In genomic region chr15:101567780-101568179, GRCm38 (mm10) we compare ENCODE assay signal across 14 mouse cellular contexts. TPM values are rescaled to one million over a fixed set of nuclear protein-coding genes. Genes with fewer than 3 reads are reported as not detected.
DNase-seq lines count a peak whose midpoint lies in the region; ATAC-seq and TF ChIP-seq lines count a peak whose summit lies in the region.
"Had no signal": no experiment of that assay in that cellular context is flagged by ENCODE, and none has a peak within 500 bp of the region (broad histone marks: within the 10 kb centered on the region; RNA-seq: fewer than 3 reads in every experiment).

No protein-coding gene starts in this region.

- no peak overlapping the region for H3K27ac ChIP-seq in left cerebral cortex, adult 2 months
- H3K27ac ChIP-seq in CH12.LX (ENCODE audit: insufficient read depth, low read depth), result no peak overlapping the region
- H3K27ac ChIP-seq: heart, embryonic 15.5 days had no signal

- H3K9me3 ChIP-seq in CH12.LX (replicated peaks; ENCODE audit: low read length), result no peaks in the 10 kb centered on the region
- H3K9me3 ChIP-seq: heart, embryonic 15.5 days had no signal

- TF ChIP-seq RAD21 in CH12.LX (IDR thresholded peaks at IDR 0.05; ENCODE audit: low read depth, low read length), result peak; percentile 57

- no peak for TF ChIP-seq POLR2A in CH12.LX (IDR thresholded peaks at IDR 0.05; ENCODE audit: low read depth, low read length)
- TF ChIP-seq POLR2A in lung, adult 2 months (IDR thresholded peaks at IDR 0.05; ENCODE audit: borderline replicate concordance, extremely low read depth, low read depth, low read length), result no peak

- in situ Hi-C loops in CH12.LX (cut with MboI; ENCODE audit: low pct_ligation_motif_present, low pct_unique_long_range_greater_than_20kb, low sequenced_read_pairs), result no loop called here

- no peak for ATAC-seq in erythroblast, adult 5-6 weeks (replicated peaks; ENCODE audit: low FRiP score, poor library complexity, severe bottlenecking)
- ATAC-seq: forebrain, embryonic 14.5 days had no signal

- TF ChIP-seq CTCF in left cerebral cortex, adult 2 months (IDR thresholded peaks at IDR 0.05), result peak; percentile 26; the same call in 1 of the 2 replicates
- peak; percentile 73 to 82 for TF ChIP-seq CTCF in CH12.LX (conservative IDR thresholded peaks at IDR 0.05 in 1 of 2, IDR thresholded peaks at IDR 0.05 in 1 of 2; ENCODE audit: low read depth in 2 of 2, low read length in 2 of 2)
- TF ChIP-seq CTCF in lung, adult 2 months (IDR thresholded peaks at IDR 0.05; ENCODE audit: insufficient read depth, low read length), result peak; percentile 53

- no peaks in the 10 kb centered on the region for H3K36me3 ChIP-seq in CH12.LX (replicated peaks in 1 of 2; ENCODE audit: control insufficient read depth in 1 of 2, insufficient read depth in 1 of 2, low read length in 1 of 2)
- H3K36me3 ChIP-seq: heart, embryonic 15.5 days had no signal

- no peak for TF ChIP-seq EP300 in CH12.LX (IDR thresholded peaks at IDR 0.05; ENCODE audit: low read length)

- DNase-seq in adrenal gland, postnatal 10 days, result peak; percentile 6
- no peak for DNase-seq in adrenal gland, postnatal 36 days
- DNase-seq in left cerebral cortex, adult 2 months (ENCODE audit: extremely low spot score in 1 of 2, low spot score in 2 of 2), result no peak
- no peak for DNase-seq in left cerebral cortex, adult 11 months (ENCODE audit: low spot score)
- peak; percentile 53 for DNase-seq in CH12.LX (ENCODE audit: extremely low read depth)
- DNase-seq in lung, adult 2 months, result peak; percentile 22
- no peak for DNase-seq in embryo, embryonic 10.5 days (ENCODE audit: low spot score)
- DNase-seq: cerebellum, adult 11-12 months; right cerebral cortex, postnatal 4 days had no signal

- H3K4me3 ChIP-seq in left cerebral cortex, adult 2 months, result no peak overlapping the region
- H3K4me3 ChIP-seq in CH12.LX (replicated peaks in 1 of 3; ENCODE audit: low read depth in 2 of 3, low read length in 2 of 3, poor library complexity in 1 of 3), result no peak overlapping the region
- no peak overlapping the region for H3K4me3 ChIP-seq in lung, adult 2 months (replicated peaks; ENCODE audit: extremely low read depth, low read depth, low read length)
- H3K4me3 ChIP-seq: heart, embryonic 15.5 days had no signal

- no peaks in the 10 kb centered on the region for H3K79me2 ChIP-seq in CH12.LX (replicated peaks; ENCODE audit: control insufficient read depth, extremely low read depth, insufficient read depth, poor library complexity, severe bottlenecking)

- H3K4me1 ChIP-seq in CH12.LX (ENCODE audit: control insufficient read depth in 1 of 2, insufficient read depth in 2 of 2), result no peaks in the 10 kb centered on the region
- no peaks in the 10 kb centered on the region for H3K4me1 ChIP-seq in lung, adult 2 months (ENCODE audit: control insufficient read depth, insufficient read depth, low read length)
- H3K4me1 ChIP-seq: heart, embryonic 15.5 days had no signal

- no peak overlapping the region for H3K9ac ChIP-seq in CH12.LX (ENCODE audit: insufficient read depth, low read depth)
- H3K9ac ChIP-seq: heart, embryonic 15.5 days had no signal

- H3K4me2 ChIP-seq in CH12.LX (ENCODE audit: insufficient read depth, low read depth, poor library complexity, severe bottlenecking), result no peak overlapping the region
- H3K4me2 ChIP-seq: heart, embryonic 15.5 days had no signal

- dilution Hi-C loops in CH12.LX (cut with MboI; ENCODE audit: extremely low pct_ligation_motif_present, extremely low pct_unique_long_range_greater_than_20kb, low sequenced_read_pairs), result no loop called here

- intact Hi-C loops in left cerebral cortex, adult 2 months (cut with DNase I), result no loop called here

- H3K27me3 ChIP-seq in CH12.LX (replicated peaks), result peaks cover 99% of the 10 kb centered on the region

- WGBS in lung, adult 2 months, result 45% methylated on average over 7 of the region's 7 CpGs

TF ChIP-seq in CH12.LX, 34 proteins besides CTCF, POLR2A, EP300 and RAD21:
- TF ChIP-seq MEF2A (IDR thresholded peaks at IDR 0.05; ENCODE audit: borderline replicate concordance, low read depth, low read length), result no peak
- TF ChIP-seq ZKSCAN1 (IDR thresholded peaks at IDR 0.05; ENCODE audit: borderline replicate concordance, low read depth, low read length), result no peak
- peak; percentile 59 for TF ChIP-seq SMC3 (IDR thresholded peaks at IDR 0.05; ENCODE audit: low read depth, low read length)
- no peak for TF ChIP-seq NRF1 (IDR thresholded peaks at IDR 0.05; ENCODE audit: low read depth, low read length)
- no peak for TF ChIP-seq BHLHE40 (IDR thresholded peaks at IDR 0.05; ENCODE audit: low read depth, low read length)

RNA-seq across cellular contexts. Expression of gene Krt90, which starts 5.0 kb away (rescaled TPM):
- total RNA-seq in adrenal gland, postnatal 10 days (2021), result under 1 TPM in 1 of 2 experiments, not detected in 1; 0.18 TPM
- total RNA-seq in adrenal gland, postnatal 36 days (2021), result not detected
- total RNA-seq in left cerebral cortex, adult 2 months (2021), result not detected
- total RNA-seq in CH12.LX (2012; rRNA removed), result not detected in 2 replicates
- not detected in 2 replicates for total RNA-seq in CH12.LX (2014; rRNA removed)
- not detected in 2 replicates for polyA plus RNA-seq in CH12.LX (2012; ENCODE audit: insufficient read length, low read depth)
- polyA plus RNA-seq in lung, adult 2 months (2012; rRNA removed), result 0.22 TPM in 1 of 2 replicates, not detected in the other
- not detected in 2 replicates for total RNA-seq in erythroblast, adult 5-6 weeks (2015; ENCODE audit: low replicate concordance)
- not detected in 2 replicates for total RNA-seq in erythroblast, adult 5-6 weeks (2017; ENCODE audit: low replicate concordance)
- polyA plus RNA-seq: heart, embryonic 15.5 days; liver, embryonic 16.5 days had no signal

RNA-seq across cellular contexts. Expression of gene Krt75, which starts 5.9 kb away (rescaled TPM):
- not detected for total RNA-seq in adrenal gland, postnatal 10 days (2021)
- total RNA-seq in adrenal gland, postnatal 36 days (2021), result not detected
- total RNA-seq in left cerebral cortex, adult 2 months (2021), result not detected
- not detected in 2 replicates for total RNA-seq in CH12.LX (2012; rRNA removed)
- not detected in 2 replicates for total RNA-seq in CH12.LX (2014; rRNA removed)
- polyA plus RNA-seq in CH12.LX (2012; ENCODE audit: insufficient read length, low read depth), result not detected in 2 replicates
- 0.14 TPM in 1 of 2 replicates, not detected in the other for polyA plus RNA-seq in lung, adult 2 months (2012; rRNA removed)
- total RNA-seq in erythroblast, adult 5-6 weeks (2015; ENCODE audit: low replicate concordance), result not detected in 2 replicates
- total RNA-seq in erythroblast, adult 5-6 weeks (2017; ENCODE audit: low replicate concordance), result not detected in 2 replicates
- polyA plus RNA-seq: forebrain, embryonic 14.5 days; large intestine, adult 2 months; liver, embryonic 16.5 days had no signal

RNA-seq across cellular contexts. Expression of gene Krt82, which starts 17.3 kb away (rescaled TPM):
- total RNA-seq in adrenal gland, postnatal 10 days (2021), result not detected
- not detected for total RNA-seq in adrenal gland, postnatal 36 days (2021)
- total RNA-seq in left cerebral cortex, adult 2 months (2021), result not detected
- not detected in 2 replicates for total RNA-seq in CH12.LX (2012; rRNA removed)
- not detected in 2 replicates for total RNA-seq in CH12.LX (2014; rRNA removed)
- not detected in 2 replicates for polyA plus RNA-seq in CH12.LX (2012; ENCODE audit: insufficient read length, low read depth)
- polyA plus RNA-seq in lung, adult 2 months (2012; rRNA removed), result not detected in 2 replicates
- total RNA-seq in erythroblast, adult 5-6 weeks (2015; ENCODE audit: low replicate concordance), result not detected in 2 replicates
- not detected in 2 replicates for total RNA-seq in erythroblast, adult 5-6 weeks (2017; ENCODE audit: low replicate concordance)
- polyA plus RNA-seq: forebrain, embryonic 14.5 days; heart, embryonic 15.5 days; large intestine, adult 2 months; liver, embryonic 16.5 days had no signal

RNA-seq across cellular contexts. Expression of gene Krt84, which starts 35.2 kb away (rescaled TPM):
- not detected for total RNA-seq in adrenal gland, postnatal 10 days (2021)
- total RNA-seq in adrenal gland, postnatal 36 days (2021), result not detected
- not detected for total RNA-seq in left cerebral cortex, adult 2 months (2021)
- total RNA-seq in CH12.LX (2012; rRNA removed), result not detected in 2 replicates
- total RNA-seq in CH12.LX (2014; rRNA removed), result not detected in 2 replicates
- not detected in 2 replicates for polyA plus RNA-seq in CH12.LX (2012; ENCODE audit: insufficient read length, low read depth)
- 0.13 TPM in 1 of 2 replicates, not detected in the other for polyA plus RNA-seq in lung, adult 2 months (2012; rRNA removed)
- not detected in 2 replicates for total RNA-seq in erythroblast, adult 5-6 weeks (2015; ENCODE audit: low replicate concordance)
- total RNA-seq in erythroblast, adult 5-6 weeks (2017; ENCODE audit: low replicate concordance), result not detected in 2 replicates
- polyA plus RNA-seq: forebrain, embryonic 14.5 days; heart, embryonic 15.5 days; liver, embryonic 16.5 days had no signal

RNA-seq across cellular contexts. Expression of gene Gm49425, which starts 50.7 kb away (rescaled TPM):
- not detected for total RNA-seq in adrenal gland, postnatal 10 days (2021)
- total RNA-seq in adrenal gland, postnatal 36 days (2021), result not detected
- not detected for total RNA-seq in left cerebral cortex, adult 2 months (2021)
- not detected in 2 replicates for total RNA-seq in CH12.LX (2012; rRNA removed)
- total RNA-seq in CH12.LX (2014; rRNA removed), result not detected in 2 replicates
- polyA plus RNA-seq in CH12.LX (2012; ENCODE audit: insufficient read length, low read depth), result not detected in 2 replicates
- not detected in 2 replicates for polyA plus RNA-seq in lung, adult 2 months (2012; rRNA removed)
- not detected in 2 replicates for total RNA-seq in erythroblast, adult 5-6 weeks (2015; ENCODE audit: low replicate concordance)
- total RNA-seq in erythroblast, adult 5-6 weeks (2017; ENCODE audit: low replicate concordance), result not detected in 2 replicates
- polyA plus RNA-seq: forebrain, embryonic 14.5 days; heart, embryonic 15.5 days; large intestine, adult 2 months; liver, embryonic 16.5 days had no signal

Comparison
In these comparisons a context has a peak if more than half of its experiments do, and no peak if none do; other contexts are left out.
1. DNase-seq: peak in adrenal gland, postnatal 10 days (single experiment), CH12.LX (single experiment) and lung, adult 2 months (single experiment); none in adrenal gland, postnatal 36 days (0 of 2), left cerebral cortex, adult 2 months (0 of 2), left cerebral cortex, adult 11 months (single experiment) and embryo, embryonic 10.5 days (single experiment).
2. CTCF ChIP-seq: peak in every context shown above with its lines; median percentile 78 in CH12.LX; 53 in lung, adult 2 months; 26 in left cerebral cortex, adult 2 months.